Mouse (Mus musculus) NIH3T3 (cell line): ENCODE data around the gene Slc44a1.

Experiments used
- DNase-seq: peaks from one replicate; pipeline ENCODE4 v3.0.0-alpha.2; 2012; ENCODE audit warnings: low read depth

Gene Slc44a1

DNA sequence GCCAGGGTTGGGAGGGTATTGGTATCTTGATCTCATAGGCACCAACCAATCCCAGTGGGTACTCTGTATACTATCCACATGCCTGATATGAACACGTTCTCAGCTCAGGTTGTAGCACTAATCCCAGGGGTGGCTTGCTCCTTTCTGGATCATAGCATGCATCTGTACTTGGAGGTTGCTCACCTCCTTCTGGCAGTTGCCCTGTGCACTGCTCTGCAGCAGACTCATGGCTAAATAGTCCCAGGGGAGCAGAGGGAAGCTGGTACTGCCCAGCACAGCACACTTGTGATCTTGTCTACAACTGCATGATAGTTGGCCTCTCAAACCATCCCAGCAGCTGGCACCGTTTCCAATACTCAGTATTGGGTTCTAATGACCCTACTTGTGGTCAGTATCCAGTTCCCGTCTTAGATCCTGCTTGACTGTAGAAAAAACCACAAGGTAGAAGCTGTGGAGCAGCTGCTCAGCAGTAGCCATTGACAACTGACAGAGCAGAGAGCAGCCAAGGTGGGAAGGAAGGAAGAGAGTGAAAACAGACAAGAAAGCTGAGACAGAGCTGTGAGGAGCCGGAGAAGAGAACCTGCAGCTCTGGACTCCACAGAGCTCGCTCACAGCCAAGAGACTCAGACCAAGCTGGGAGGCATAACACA lies 174.5 kb downstream of the Slc44a1 start:
- no peak for DNase-seq

DNA sequence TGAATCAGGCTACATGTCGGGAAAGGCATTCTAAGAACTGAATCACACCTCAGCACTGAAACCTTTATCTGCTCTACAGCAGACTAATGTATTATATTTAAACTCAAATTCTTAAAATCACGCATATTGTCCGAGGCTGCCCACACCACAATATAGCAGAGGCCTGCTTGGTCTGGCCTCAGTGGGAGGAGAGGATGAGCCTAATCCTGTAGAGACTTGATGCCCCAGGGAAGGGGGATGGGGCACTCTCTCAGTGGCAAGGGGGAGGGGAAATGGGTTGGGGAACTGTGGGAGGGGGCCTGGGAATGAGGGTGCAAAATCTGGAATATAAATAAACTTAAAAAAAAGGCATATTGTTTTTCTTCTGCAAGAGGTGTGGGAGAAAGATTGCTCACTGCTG lies 177.8 kb downstream of the Slc44a1 start:
- DNase-seq, result no peak

DNA sequence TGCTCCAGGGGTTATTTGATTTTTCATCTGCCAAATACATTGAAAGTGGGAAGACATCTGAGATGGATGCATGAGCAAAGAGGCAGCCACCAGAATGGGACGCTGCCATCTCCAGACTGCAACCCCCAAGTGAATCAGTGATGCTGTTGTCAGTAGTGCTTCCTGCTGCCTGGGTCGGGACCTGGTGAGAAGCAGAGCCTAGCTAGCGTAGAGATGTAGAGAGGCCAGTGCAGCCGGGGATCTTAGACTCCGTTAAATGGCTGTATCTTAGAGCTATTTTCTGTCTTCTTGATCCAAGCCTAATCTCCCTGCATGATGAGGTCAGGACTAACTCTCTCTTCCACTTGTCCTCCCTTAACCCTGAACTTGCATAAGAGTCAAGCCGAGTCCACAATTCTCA lies 179.9 kb downstream of the Slc44a1 start:
- no peak for DNase-seq

DNA sequence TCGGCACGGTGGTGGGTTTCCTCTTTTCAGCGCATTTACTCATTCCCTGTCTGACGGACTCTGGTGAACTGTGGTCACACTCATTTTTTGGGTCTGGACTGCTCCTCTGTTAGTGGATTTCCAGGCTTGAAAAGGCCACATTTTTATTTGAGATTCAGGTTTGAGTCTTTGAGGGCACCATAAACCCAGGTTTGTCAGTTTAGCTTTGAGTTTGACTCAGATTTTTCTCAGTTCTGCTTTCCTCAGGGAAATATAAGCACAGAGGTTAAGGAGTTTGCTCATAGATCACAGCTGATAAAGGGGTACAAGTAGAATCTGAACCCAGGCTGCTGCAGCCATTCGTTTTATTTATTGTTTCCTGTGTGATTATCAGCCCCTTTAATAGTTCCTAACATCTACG lies 180.9 kb downstream of the Slc44a1 start:
- DNase-seq, result no peak

DNA sequence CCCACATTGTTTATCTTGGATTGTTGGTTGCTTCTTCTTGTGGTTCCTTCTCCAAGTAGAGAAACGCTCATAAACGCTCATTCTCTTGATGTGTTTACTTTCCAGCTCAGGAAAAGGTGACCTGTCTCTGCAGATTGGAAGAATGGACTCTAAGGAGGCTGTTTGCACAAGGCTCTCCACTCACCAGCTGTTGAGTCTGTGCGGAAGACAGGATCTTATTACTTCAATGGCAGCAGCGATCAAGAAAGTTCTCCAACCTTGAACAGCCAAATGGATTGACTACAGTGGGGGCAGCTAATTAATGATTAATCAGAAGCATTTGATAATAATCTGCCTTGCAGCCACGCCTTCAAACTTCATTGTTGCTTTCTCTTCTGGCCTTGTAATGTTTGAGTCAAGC lies 181.3 kb downstream of the Slc44a1 start:
- DNase-seq, result no peak

DNA sequence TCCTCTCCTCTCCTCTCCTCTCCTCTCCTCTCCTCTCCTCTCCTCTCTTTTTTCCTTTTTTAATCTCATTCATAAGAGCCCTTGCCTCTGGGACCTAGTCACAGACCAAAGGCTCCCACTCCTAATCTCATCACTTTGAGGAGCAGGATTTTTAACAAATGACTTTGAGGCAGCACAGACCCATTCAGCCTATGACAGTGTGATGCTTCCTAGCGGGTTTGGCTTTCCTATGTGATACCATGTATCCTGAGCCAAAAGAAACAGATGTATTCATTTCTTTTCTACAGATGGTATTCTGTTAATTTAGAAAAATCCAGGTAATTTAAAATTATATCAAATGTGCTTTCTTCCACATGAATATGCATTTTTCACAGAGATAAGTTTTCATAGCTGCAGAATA lies 183.5 kb downstream of the Slc44a1 start:
- DNase-seq, result no peak

DNA sequence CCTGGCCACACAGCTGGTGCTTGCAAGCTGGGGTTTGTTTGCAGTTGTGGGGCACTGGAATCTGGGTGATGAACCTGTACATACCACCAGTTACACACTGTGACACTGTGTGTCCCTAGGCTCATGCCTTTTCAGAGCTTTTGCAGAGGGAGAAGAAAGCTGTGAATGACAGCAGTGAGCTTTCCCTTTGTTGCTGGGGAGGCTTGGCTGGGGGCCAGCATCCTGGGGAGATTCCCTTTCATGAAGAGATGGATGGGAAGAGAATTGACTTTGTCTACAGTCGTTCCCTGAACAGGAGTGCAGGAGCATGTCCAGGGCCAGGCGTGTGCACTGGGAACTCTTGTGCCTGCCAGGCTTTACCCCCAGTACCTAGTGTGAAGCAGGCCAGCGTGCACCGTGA lies 184.6 kb downstream of the Slc44a1 start:
- no peak for DNase-seq

DNA sequence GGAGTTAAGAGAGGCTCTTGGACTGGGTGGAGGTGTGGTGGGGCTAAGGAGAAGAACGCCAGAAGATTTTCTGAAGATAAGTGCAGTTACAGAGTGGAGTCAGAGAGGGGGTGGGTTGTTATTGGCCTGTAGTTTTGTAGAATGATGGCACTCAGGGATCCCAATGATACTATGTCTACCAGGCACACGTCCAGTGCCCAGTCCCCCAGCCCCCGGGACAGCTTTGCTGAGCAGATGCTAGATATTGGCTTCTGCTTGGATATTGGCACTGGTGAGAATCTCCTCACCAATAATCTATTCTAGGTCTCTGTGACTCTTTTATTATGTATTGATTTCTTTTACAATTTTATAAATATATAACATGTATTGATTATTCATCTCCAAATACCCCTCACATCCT lies 185.1 kb downstream of the Slc44a1 start:
- no peak for DNase-seq

DNA sequence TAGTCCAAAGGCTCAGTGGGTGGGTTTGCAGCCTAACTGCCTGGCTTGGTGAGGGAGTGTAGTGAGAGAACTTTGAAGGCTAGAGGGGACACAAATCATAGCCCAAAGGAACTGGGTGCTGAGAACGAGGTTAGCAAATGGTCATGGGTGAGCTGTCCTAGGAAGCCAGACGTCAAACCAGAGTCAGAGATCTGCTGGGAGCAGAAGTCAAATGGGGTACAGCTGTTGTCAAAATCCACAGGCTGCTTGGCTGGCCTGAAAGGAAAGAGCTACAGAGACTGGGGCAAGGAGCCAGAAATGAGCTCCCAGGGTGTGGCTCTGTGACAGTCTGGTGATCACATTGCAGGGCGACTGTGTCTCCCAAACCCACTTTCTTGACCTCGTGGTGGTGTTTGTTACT lies 188.7 kb downstream of the Slc44a1 start:
- DNase-seq, result no peak

DNA sequence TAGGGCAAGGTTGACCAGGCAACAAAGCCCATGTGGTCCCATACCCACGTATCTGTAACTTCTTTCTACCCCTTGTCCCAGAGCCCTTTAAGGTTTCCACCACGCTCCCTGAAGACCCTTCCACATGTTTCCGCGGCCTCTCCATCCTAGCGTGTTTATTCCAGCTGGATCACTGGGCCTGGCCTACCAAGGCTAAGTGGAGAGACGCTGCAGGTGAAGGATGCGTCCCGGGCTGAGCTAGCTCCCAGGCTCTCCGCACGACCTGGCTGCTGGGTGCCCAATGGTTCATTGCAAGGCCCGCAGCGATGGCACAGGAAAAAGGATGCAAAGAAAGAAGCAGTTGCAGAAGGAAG lies 190.7 kb downstream of the Slc44a1 start:
- no peak for DNase-seq

DNA sequence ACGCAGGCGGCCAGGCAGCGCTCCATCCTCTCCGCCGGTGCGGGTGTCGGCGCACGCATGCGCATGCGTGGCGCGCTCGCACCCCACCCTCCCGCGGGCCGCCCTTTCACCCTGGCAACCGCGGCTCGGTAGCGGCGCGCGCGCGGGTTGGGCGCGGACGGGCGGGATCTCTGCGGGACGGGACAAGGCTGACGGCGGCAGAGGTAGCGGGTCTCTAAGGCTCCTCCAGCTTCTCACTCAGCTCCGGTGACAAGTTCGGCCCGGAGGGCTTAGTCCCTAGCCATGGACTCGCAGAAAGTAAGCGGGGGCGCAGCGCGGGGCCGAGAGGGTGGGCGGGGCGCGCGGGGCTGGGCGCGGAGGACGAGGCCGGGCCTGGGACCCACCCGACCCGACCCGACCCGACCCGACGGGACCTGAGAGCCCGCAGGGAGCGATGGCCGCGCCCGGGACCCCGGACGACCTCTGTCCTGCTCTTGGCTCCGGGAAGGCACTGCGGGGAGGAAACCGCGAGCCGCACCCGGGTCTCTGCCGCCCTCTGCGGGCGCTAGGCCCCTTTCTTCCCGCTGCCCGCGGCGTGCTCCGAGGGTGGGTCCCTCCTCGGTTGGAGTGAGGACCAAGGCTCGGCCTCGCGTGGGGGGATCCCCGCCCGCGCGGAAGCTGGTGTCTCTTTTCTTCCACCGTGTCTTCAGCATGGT lies 191.2 kb downstream of the Slc44a1 start, which contains the start of gene Fsd1l:
Fsd1l (plus strand) TSS at position 156 of the 695 bp plus-strand sequence.
- peak; percentile 69 for DNase-seq

DNA sequence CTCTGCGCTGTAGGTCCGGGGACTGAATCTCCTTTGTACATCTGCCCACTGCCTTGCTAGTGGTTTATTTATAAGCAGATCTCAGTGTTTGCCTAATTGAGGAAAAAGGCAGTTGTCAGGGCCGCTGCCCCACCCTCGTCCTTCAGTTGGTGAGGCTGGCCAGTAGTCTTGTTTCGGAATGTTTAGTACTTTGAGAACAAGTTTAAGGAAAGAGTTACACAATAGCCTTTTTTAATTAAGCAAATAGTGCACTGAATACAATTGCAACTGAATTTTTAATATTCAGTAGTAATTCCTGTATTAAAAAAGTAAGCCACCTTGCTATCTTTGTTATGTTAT lies 191.8 kb downstream of the Slc44a1 start:
- DNase-seq, result no peak

DNA sequence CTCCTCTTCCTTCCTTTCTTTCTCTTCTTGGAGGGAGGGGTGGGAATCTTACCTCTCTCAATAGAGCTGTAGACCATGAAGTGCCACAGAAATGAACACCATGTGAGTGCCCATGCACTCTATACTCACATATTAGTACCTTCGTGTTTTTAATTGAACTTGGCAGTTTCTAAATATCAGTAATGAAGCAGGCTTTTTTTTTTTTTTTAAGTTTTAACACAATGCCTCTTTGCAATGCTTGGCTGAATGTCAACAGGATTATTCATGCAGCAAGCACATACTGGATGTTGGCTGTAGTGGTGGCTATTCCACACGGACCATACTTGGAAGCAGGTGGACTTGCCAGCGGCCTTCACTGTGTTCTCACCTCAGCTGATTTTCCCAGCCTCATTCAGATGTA lies 195.1 kb downstream of the Slc44a1 start:
- peak; percentile 30 for DNase-seq

DNA sequence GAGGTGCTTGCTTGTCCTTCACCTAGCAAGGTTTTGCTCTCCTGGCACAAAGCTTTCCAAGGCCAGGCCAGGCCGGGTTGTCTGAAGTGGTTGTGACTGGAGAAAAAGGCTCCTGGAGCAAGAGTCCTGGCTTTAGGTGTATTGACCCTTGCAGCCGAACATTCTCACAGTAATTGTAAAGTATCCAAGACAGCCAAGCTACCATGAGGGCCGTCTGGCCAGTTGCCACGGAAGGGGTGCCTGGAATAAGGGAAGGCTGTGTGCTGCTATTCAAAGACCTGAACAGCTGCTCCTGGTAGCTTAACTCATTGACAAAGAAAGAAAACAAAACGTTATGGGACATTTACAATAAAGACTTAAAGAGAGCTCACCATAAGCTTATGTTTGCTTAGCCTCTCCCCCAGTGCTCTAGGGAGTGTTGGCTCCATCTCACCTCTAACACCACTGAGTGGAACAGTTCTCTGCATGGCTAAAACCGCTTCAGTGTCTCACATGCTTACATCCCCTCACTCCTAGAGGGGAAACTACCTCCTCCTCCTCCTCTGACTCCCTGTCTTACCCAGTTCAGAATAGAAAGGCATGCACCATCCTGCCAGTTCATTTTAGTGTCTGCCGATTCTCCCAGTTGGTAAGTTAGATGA lies 197.2 kb downstream of the Slc44a1 start:
- no peak for DNase-seq

DNA sequence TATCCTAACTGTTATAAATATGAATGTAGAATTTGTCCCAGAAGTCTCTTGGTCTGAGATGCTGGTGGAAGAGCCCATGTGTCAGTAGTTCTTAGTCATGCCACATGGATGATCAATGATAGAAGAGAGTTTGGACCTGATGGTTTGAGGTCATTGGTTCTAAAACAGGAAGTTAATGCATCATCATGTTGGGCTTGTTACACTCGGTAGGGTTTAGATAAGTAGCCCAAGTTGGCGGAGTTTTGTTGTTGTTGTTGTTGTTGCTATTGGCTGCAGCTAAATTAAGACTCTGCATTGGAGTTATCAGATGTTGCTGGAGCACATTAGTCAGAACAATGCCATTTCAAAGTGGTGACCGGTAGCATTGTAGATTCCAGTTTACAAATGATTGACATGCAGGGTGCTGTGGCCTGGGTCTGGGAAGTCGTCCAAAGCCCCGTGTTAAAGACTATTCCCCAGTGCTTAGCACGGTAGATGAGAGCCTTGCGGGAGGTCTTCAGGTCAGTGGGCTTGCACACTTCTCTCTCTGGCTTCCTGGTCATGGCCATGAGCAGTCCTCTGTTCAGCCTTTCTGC lies 198.4 kb downstream of the Slc44a1 start:
- no peak for DNase-seq

DNA sequence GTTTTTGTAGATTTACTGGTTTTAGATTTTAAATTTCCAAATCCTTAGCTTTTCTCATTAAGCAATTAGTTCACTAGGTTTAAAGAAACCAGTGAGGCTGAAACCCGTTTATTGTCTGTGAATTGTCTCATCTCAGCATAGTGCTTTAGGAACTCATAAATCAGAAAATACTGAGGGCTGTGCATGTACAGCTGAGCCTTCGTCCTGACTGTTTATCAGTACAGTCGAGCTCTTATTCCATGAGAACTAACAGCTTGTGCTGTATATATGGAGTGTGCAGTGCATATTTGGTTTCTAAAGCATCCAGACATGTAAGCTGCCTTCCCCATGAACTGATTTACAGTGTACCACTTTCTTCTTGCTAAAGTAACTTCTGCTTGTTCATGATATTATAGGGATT lies 217.8 kb downstream of the Slc44a1 start:
- no peak for DNase-seq

DNA sequence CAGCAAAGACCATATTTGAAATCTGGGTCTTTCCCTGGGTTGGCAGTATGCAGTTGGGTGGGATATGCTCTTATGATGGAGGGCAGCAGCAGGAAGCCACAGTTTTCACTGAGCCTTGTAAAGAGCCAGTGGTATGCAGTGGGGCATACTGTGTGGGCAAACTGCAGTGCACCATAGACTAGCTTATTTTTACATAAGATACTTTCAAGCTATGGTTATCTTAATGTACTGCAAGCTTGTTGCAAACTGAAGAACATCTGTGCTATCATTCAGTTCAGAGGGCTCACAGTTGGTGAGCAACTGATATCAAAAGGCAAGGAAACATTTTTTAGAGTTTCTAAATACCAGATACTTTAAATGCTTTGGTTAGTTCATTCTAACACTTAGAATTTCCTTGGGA lies 220.5 kb downstream of the Slc44a1 start:
- no peak for DNase-seq
